Mouse (Mus musculus) liver, embryonic 14.5 days (tissue): ENCODE measurements around the gene Zcchc10.

Experiments
- CTCF ChIP-seq: IDR thresholded peaks from 2 replicates; pipeline ENCODE4 v1.5.1; 2016; ENCODE audit warnings: antibody characterized with exemption, low read depth, control low read depth
- EP300 ChIP-seq: IDR thresholded peaks from 2 replicates; pipeline ENCODE4 v1.6.1; 2016; ENCODE audit warnings: antibody characterized with exemption, low read depth

DNA sequence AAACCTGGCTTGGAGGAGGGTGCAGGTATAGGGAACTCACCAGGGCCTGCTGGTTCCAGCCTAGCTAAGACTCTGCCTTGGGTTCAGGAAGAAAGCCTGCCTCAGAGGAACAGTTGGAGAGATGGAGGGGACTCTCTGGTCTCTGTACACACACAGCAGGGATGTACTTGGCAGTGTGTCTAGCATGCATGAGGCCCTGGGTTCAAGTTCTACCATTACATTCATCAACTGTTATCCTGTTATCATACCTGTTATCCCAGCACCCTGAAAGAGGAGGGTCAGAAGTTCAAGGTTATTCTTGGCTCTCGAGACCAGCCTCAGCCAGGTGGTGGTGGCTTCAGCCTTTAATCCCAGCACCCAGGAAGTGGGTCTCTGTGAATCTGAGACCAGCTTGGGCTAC, 12.4 kb downstream of the Zcchc10 start:
- TF ChIP-seq CTCF (no peak), EP300 (no peak)
